In genomic region chr7:81137292-81137691, GRCm38 (mm10) we compare ENCODE assay signal across 33 mouse cellular contexts. TPM values are rescaled to one million over a fixed set of nuclear protein-coding genes. Genes with fewer than 3 reads are reported as not detected.
DNase-seq lines count a peak whose midpoint lies in the region; ATAC-seq and TF ChIP-seq lines count a peak whose summit lies in the region.
"Had no signal": no experiment of that assay in that cellular context is flagged by ENCODE, and none has a peak within 500 bp of the region (broad histone marks: within the 10 kb centered on the region; RNA-seq: fewer than 3 reads in every experiment).

No protein-coding gene starts in this region.

- peaks cover 83% of the 10 kb centered on the region for H3K4me1 ChIP-seq in E14TG2a.4 (replicated peaks; ENCODE audit: low read depth, low read length)
- H3K4me1 ChIP-seq in ES-E14 (ENCODE audit: control insufficient read depth in 2 of 2, insufficient read depth in 2 of 2, low read length in 2 of 2, poor library complexity in 1 of 2) = peaks cover 10 to 12% of the 10 kb centered on the region in 2 experiments

- no peaks in the 10 kb centered on the region for H3K27me3 ChIP-seq in E14TG2a.4 (ENCODE audit: insufficient read depth, low read length)
- H3K27me3 ChIP-seq: embryonic facial prominence, embryonic 13.5 days; forebrain, embryonic 13.5 days; heart, embryonic 15.5 days; hindbrain, embryonic 13.5 days had no signal

- H3K9me3 ChIP-seq in E14TG2a.4 (ENCODE audit: low read length) (no peaks in the 10 kb centered on the region), ES-E14 (ENCODE audit: control insufficient read depth, insufficient read depth, low read depth, low read length) (no peaks in the 10 kb centered on the region)
- H3K9me3 ChIP-seq: embryonic facial prominence, embryonic 10.5 days; embryonic facial prominence, embryonic 13.5 days; forebrain, embryonic 10.5 days; forebrain, embryonic 13.5 days; G1E; heart, embryonic 15.5 days; hindbrain, embryonic 10.5 days; hindbrain, embryonic 13.5 days had no signal

- no peak for ATAC-seq in erythroid progenitor cell, adult 5-6 weeks (replicated peaks; ENCODE audit: low FRiP score, poor library complexity, severe bottlenecking)
- ATAC-seq: CD4-positive, CD25-positive, alpha-beta regulatory T cell, adult 4 months; forebrain, embryonic 13.5 days; forebrain, embryonic 16.5 days; hindbrain, embryonic 16.5 days; intestine, embryonic 16.5 days had no signal

- H3K9ac ChIP-seq in ES-E14 (ENCODE audit: insufficient read depth, low read depth, low read length, poor library complexity, severe bottlenecking) = peak overlapping the region; percentile 62; the same call in 1 of the 2 replicates
- H3K9ac ChIP-seq: embryonic facial prominence, embryonic 13.5 days; forebrain, embryonic 13.5 days; heart, embryonic 15.5 days; hindbrain, embryonic 13.5 days had no signal

- peak overlapping the region; percentile 50; the same call in 1 of the 2 replicates for H3K27ac ChIP-seq in ES-E14 (ENCODE audit: insufficient read depth, low read depth, low read length, poor library complexity, severe bottlenecking)
- H3K27ac ChIP-seq: embryonic facial prominence, embryonic 10.5 days; embryonic facial prominence, embryonic 13.5 days; forebrain, embryonic 10.5 days; forebrain, embryonic 13.5 days; heart, embryonic 15.5 days; hindbrain, embryonic 10.5 days; hindbrain, embryonic 13.5 days had no signal

- TF ChIP-seq CTCF in E14TG2a.4 (conservative IDR thresholded peaks at IDR 0.05; ENCODE audit: low read length) = no peak

- H3K4me3 ChIP-seq in E14TG2a.4 (replicated peaks; ENCODE audit: low read length) (peak overlapping the region; percentile 74), ES-E14 (ENCODE audit: insufficient read depth in 1 of 2, low read depth in 1 of 2, low read length in 2 of 2, poor library complexity in 1 of 2, severe bottlenecking in 1 of 2) (peak overlapping the region; percentile 26 to 56; a peak in 3 of 4 replicates)
- H3K4me3 ChIP-seq: embryonic facial prominence, embryonic 10.5 days; embryonic facial prominence, embryonic 13.5 days; erythroblast, embryonic 14.5 days; forebrain, embryonic 10.5 days; forebrain, embryonic 13.5 days; heart, adult 2 months; heart, embryonic 15.5 days; hindbrain, embryonic 10.5 days; hindbrain, embryonic 13.5 days had no signal

- peaks cover 4% of the 10 kb centered on the region; the same call in 1 of the 2 replicates for H3K36me3 ChIP-seq in E14TG2a.4 (ENCODE audit: insufficient read depth, low read length)
- H3K36me3 ChIP-seq in ES-E14 (ENCODE audit: control insufficient read depth, insufficient read depth, low read length, poor library complexity, severe bottlenecking) = no peaks in the 10 kb centered on the region
- H3K36me3 ChIP-seq: embryonic facial prominence, embryonic 10.5 days; embryonic facial prominence, embryonic 13.5 days; forebrain, embryonic 10.5 days; G1E; heart, embryonic 15.5 days; hindbrain, embryonic 10.5 days; hindbrain, embryonic 13.5 days had no signal

- in situ Hi-C loops in ES-E14 (cut with MboI; ENCODE audit: low sequenced_read_pairs in 2 of 2, unreplicated experiment in 2 of 2) = no loop called here

- DNase-seq in 416B (ENCODE audit: low read depth) = peak; percentile 14
- no peak for DNase-seq in ES-E14 (ENCODE audit: low read depth, low spot score)
- peak; percentile 57 for DNase-seq in ZHBTc4 (ENCODE audit: low read depth, low spot score)
- no peak for DNase-seq in lung, adult 18-20 months
- no peak for DNase-seq in spleen, postnatal 14 days (ENCODE audit: low spot score in 2 of 2)
- DNase-seq: adrenal gland, postnatal 10 days; cerebellum, adult 11 months; cerebellum, adult 2 months; cerebellum, postnatal 10 days; cerebellum, postnatal 36 days; embryo, embryonic 11 days; gastrocnemius, postnatal 10 days; gastrocnemius, postnatal 36 days; heart, adult 2 months; heart, postnatal 10 days; heart, postnatal 36 days; kidney, adult 18-20 months had no signal

TF ChIP-seq in ES-E14, 5 proteins besides CTCF, POLR2A, EP300 and RAD21:
- TF ChIP-seq MAFK (IDR thresholded peaks at IDR 0.05; ENCODE audit: insufficient read depth, low read depth, low read length) (peak; percentile 90), ZNF384 (IDR thresholded peaks at IDR 0.05; ENCODE audit: low read depth, low read length) (no peak), HCFC1 (IDR thresholded peaks at IDR 0.05; ENCODE audit: borderline replicate concordance, insufficient read depth, low read length) (no peak), ZC3H11A (IDR thresholded peaks at IDR 0.05; ENCODE audit: borderline replicate concordance, low read depth, low read length) (no peak), CHD2 (IDR thresholded peaks at IDR 0.05; ENCODE audit: low read depth, low read length) (no peak)

RNA-seq across cellular contexts. Expression of gene Slc28a1, which starts 22.7 kb away (rescaled TPM):
- total RNA-seq in ES-E14 (2012; rRNA removed) = 44.8 and 69.2 TPM in 2 replicates
- not detected in 2 replicates for total RNA-seq in erythroid progenitor cell, adult 5-6 weeks (2015; ENCODE audit: low replicate concordance)
- total RNA-seq in erythroid progenitor cell, adult 5-6 weeks (2017; ENCODE audit: low replicate concordance) = not detected in 2 replicates
- total RNA-seq: G1E; granulocyte monocyte progenitor cell, adult 5-6 weeks had no signal

Comparison
In these comparisons a context has a peak if more than half of its experiments do, and no peak if none do; other contexts are left out.
1. DNase-seq: peak in 416B (single experiment) and ZHBTc4 (single experiment); none in ES-E14 (single experiment), lung, adult 18-20 months (0 of 2) and spleen, postnatal 14 days (0 of 2).
2. RNA of gene Slc28a1, which starts 22.7 kb away (total RNA-seq): 44.8 to 69.2 TPM in ES-E14; not detected in erythroid progenitor cell, adult 5-6 weeks; every median in the first group is over 10 times any median in the second.